Mouse (Mus musculus) small intestine, adult 2 months (tissue): ENCODE measurements around the gene Slc44a2. TPM values are rescaled to one million over a fixed set of nuclear protein-coding genes. Genes with fewer than 3 reads are reported as not detected.
"Not testable (repeated sequence)": the region's sequence is repeated elsewhere in the genome, so short reads cannot be mapped to it uniquely, and the experiment has no call there.

Experiments used
- H3K27ac ChIP-seq: fragments of 200-500 bp; 2 replicates; pipeline ENCODE4 v1.5.1; 2012; ENCODE audit warnings: low read depth, low read length, control low read depth, inconsistent platforms; ENCODE audit not compliant: insufficient read depth
- H3K27me3 ChIP-seq: fragments of 200-500 bp; 2 replicates; pipeline ENCODE4 v1.6.1; 2012; ENCODE audit warnings: mild to moderate bottlenecking, moderate library complexity, low read length, inconsistent platforms; ENCODE audit not compliant: control insufficient read depth, insufficient read depth
- H3K36me3 ChIP-seq: fragments of 200-500 bp; 2 replicates; pipeline ENCODE4 v1.6.1; 2012; ENCODE audit warnings: mild to moderate bottlenecking, low read length, control low read depth, inconsistent platforms; ENCODE audit not compliant: control insufficient read depth, insufficient read depth
- H3K4me1 ChIP-seq: fragments of 200-500 bp; 2 replicates; pipeline ENCODE4 v1.6.1; 2012; ENCODE audit warnings: low read length, inconsistent platforms, mixed read lengths; ENCODE audit not compliant: control insufficient read depth, insufficient read depth, insufficient read length
- H3K4me3 ChIP-seq: fragments of 200-500 bp; 2 replicates; pipeline ENCODE4 v1.5.1; 2012; ENCODE audit warnings: low read depth, mild to moderate bottlenecking, control low read depth, inconsistent platforms, low read length, moderate library complexity
- CTCF ChIP-seq: fragments of 200-500 bp; IDR thresholded peaks from 2 replicates; pipeline ENCODE4 v1.5.1; 2012; ENCODE audit warnings: low read depth, mild to moderate bottlenecking, control low read depth, inconsistent platforms, low read length, moderate library complexity, mixed read lengths; ENCODE audit not compliant: insufficient replicate concordance, insufficient read length; ENCODE audit errors: extremely low read depth
- POLR2A ChIP-seq: fragments of 200-500 bp; IDR thresholded peaks from 2 replicates; pipeline ENCODE4 v1.6.1; 2012; ENCODE audit warnings: low read depth, mild to moderate bottlenecking, control low read depth, inconsistent platforms, low read length, moderate library complexity
- WGBS: fragments of 180-500 bp; shearing (Covaris S2); methylation state at CpG from one replicate; pipeline ENCODE4 v1.1.7; 2018; 5-methylcytosine and 5-hydroxymethylcytosine counted together
- polyA plus RNA-seq: library from polyadenylated mRNA; depleted of rRNA; stranded (reverse); fragments of >200 nt; gene quantifications from 2 replicates; pipeline ENCODE4 v1.2.3, GENCODE M21; 2012

The Slc44a2 gene
- polyA plus RNA-seq, 1 experiment, result 11.9 TPM

GRCm38 (mm10) chr9:21318792-21319191 lies 1.7 kb upstream of the Slc44a2 start:
- H3K27me3 ChIP-seq, result no peaks in the 10 kb centered on the region
- H3K4me1 ChIP-seq, result peaks cover 2% of the 10 kb centered on the region; the same call in 1 of the 2 replicates
- WGBS, result 85% methylated on average over 6 of the region's 6 CpGs
- no peaks in the 10 kb centered on the region for H3K36me3 ChIP-seq
- H3K4me3 ChIP-seq, result no peak overlapping the region
- H3K27ac ChIP-seq, result no peak overlapping the region
- TF ChIP-seq POLR2A (no peak), CTCF (no peak)

GRCm38 (mm10) chr9:21319503-21319902 lies 995 bp upstream of the Slc44a2 start:
- H3K36me3 ChIP-seq, result no peaks in the 10 kb centered on the region
- peaks cover 2% of the 10 kb centered on the region; the same call in 1 of the 2 replicates for H3K4me1 ChIP-seq
- no peaks in the 10 kb centered on the region for H3K27me3 ChIP-seq
- H3K27ac ChIP-seq, result no peak overlapping the region
- H3K4me3 ChIP-seq, result no peak overlapping the region
- WGBS, result 87% methylated on average over 4 of the region's 4 CpGs
- TF ChIP-seq POLR2A (no peak), CTCF (no peak)

DNA sequence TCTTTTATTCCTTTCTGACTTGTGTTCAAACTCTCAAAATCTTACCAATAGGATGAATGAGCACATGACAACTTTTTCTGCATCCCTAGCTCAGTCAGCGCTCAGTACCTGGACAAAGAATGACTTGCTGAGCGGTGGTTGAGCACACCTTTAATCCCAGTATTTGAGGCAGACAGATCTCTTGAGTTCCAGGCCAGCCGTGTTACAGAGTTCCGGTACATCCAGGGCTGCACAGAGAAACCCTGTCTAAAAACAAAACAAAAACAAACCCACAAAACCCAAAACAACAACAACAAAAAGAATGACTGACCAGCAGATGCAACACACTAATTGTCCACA lies 249 bp upstream of the Slc44a2 start:
- H3K4me1 ChIP-seq, result peaks cover 2% of the 10 kb centered on the region; the same call in 1 of the 2 replicates
- no peak for TF ChIP-seq CTCF
- no peak overlapping the region for H3K27ac ChIP-seq
- no peaks in the 10 kb centered on the region for H3K27me3 ChIP-seq
- 17% methylated on average over 4 of the region's 4 CpGs for WGBS
- H3K4me3 ChIP-seq, result peak overlapping the region; percentile 77
- H3K36me3 ChIP-seq, result no peaks in the 10 kb centered on the region

DNA sequence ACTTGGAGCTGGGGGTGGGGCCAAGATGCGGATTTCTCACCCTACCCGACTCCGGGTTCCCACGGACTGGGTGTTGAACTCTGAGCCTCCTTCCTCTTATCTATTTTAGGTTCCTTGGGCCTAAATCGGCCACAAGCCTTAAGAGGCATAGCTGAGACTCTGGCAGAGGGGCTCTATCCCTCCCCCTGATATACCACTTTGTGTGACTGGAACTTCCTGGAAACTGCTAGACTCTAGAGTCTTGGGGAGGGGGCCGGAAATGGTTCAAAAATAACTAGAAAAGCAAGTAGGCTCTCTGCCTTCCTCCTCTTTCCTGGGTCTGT lies 976 bp downstream of the Slc44a2 start:
- H3K27ac ChIP-seq, result peak overlapping the region; percentile 50
- H3K27me3 ChIP-seq, result no peaks in the 10 kb centered on the region
- TF ChIP-seq POLR2A, result no peak
- H3K36me3 ChIP-seq, result no peaks in the 10 kb centered on the region
- H3K4me1 ChIP-seq, result peaks cover 2% of the 10 kb centered on the region; the same call in 1 of the 2 replicates
- WGBS, result 10% methylated on average over 6 of the region's 6 CpGs
- H3K4me3 ChIP-seq, result peak overlapping the region; percentile 77

- peak overlapping the region; percentile 50 for H3K27ac ChIP-seq
- H3K4me3 ChIP-seq, result peak overlapping the region; percentile 39
- 76% methylated on average over 19 of the region's 19 CpGs for WGBS
Measured at GRCm38 (mm10) chr9:21322211-21322916, 1.9 kb downstream of the Slc44a2 start.

DNA sequence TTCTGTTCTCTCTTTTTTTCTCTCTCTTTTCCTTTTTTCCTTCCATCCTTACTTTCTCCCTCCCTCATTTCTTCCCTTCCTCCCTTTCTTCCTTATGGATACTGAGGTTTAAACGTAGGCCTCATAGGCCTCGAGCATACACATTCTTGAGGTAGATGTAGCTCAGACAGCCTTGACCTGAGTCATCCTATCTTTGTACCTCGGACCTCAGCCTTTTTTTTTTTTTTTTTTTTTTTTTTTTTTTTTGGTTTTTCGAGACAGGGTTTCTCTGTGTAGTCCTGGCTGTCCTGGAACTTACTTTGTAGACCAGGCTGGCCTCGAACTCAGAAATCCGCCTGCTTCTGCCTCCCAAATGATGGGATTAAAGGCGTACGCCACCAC lies 2.4 kb downstream of the Slc44a2 start:
- 72% methylated on average over 8 of the region's 8 CpGs for WGBS
- H3K27me3 ChIP-seq, H3K4me1 ChIP-seq, H3K4me3 ChIP-seq, H3K27ac ChIP-seq, H3K36me3 ChIP-seq: not testable (repeated sequence)

More at GRCm38 (mm10) chr9:21322211-21322916, 1.9 kb downstream of the Slc44a2 start:
- Histone ChIP-seq H3K4me1 (peaks cover 2% of the 10 kb centered on the region; the same call in 1 of the 2 replicates), H3K27me3 (no peaks in the 10 kb centered on the region), H3K36me3 (no peaks in the 10 kb centered on the region)
- TF ChIP-seq POLR2A (no peak), CTCF (no peak)

GRCm38 (mm10) chr9:21324269-21324668 lies 3.8 kb downstream of the Slc44a2 start:
- TF ChIP-seq POLR2A (no peak), CTCF (no peak)
- Histone ChIP-seq H3K27me3 (no peaks in the 10 kb centered on the region), H3K4me1 (peaks cover 2% of the 10 kb centered on the region; the same call in 1 of the 2 replicates), H3K36me3 (no peaks in the 10 kb centered on the region), H3K27ac (no peak overlapping the region), H3K4me3 (no peak overlapping the region)
- 81% methylated on average over 11 of the region's 11 CpGs for WGBS

- no peak for TF ChIP-seq CTCF
- TF ChIP-seq POLR2A, result no peak
- Histone ChIP-seq H3K27ac (peak overlapping the region; percentile 45; the same call in 1 of the 2 replicates), H3K4me1 (no peaks in the 10 kb centered on the region; the same call in 1 of the 2 replicates)
Measured at GRCm38 (mm10) chr9:21327569-21327968, 7.1 kb downstream of the Slc44a2 start.

More at GRCm38 (mm10) chr9:21327569-21327968, 7.1 kb downstream of the Slc44a2 start:
- H3K36me3 ChIP-seq, result no peaks in the 10 kb centered on the region
- 52% methylated on average over 3 of the region's 3 CpGs for WGBS
- H3K27me3 ChIP-seq, result no peaks in the 10 kb centered on the region
- H3K4me3 ChIP-seq, result no peak overlapping the region
